Mouse (Mus musculus) activated CD4-positive, CD25-positive, alpha-beta regulatory T cell (primary cell): ENCODE data around the gene Gm2832. TPM values are rescaled to one million over a fixed set of nuclear protein-coding genes. Genes with fewer than 3 reads are reported as not detected.

ENCODE experiments used
- polyA plus RNA-seq, 2 experiments: library from polyadenylated mRNA; unstranded; fragments of 100-300 nt; shearing (Covaris generic); gene quantifications; one replicate each; pipeline ENCODE4 v1.2.1; 2017

Gene Gm2832
- polyA plus RNA-seq = not detected

GRCm38 (mm10) chr14:41278505-41278904 is at the start of gene Gm2832:
Gene Gm2832 (plus strand): TSS chr14:41278805.

Other genes starting within 250 kb of the Gm2832 start
- gene Dydc2, start 209.6 kb upstream of the Gm2832 start, polyA plus RNA-seq = under 1 TPM in 1 of 2 experiments, not detected in 1; 0.26 TPM
- not detected for gene Dydc1, start 205.9 kb upstream of the Gm2832 start, polyA plus RNA-seq
- under 1 TPM in 1 of 2 experiments, not detected in 1; 0.25 TPM for gene Mat1a, start 173.8 kb upstream of the Gm2832 start, polyA plus RNA-seq
- gene Sftpa1, start 147.0 kb upstream of the Gm2832 start, polyA plus RNA-seq = not detected
- gene Mbl1, start 127.3 kb upstream of the Gm2832 start, polyA plus RNA-seq = not detected
- gene Sftpd, start 93.7 kb upstream of the Gm2832 start, polyA plus RNA-seq = under 1 TPM in 1 of 2 experiments, not detected in 1; 0.25 TPM
- gene Gm5798, start 69.8 kb downstream of the Gm2832 start, polyA plus RNA-seq = under 1 TPM in 1 of 2 experiments, not detected in 1; 0.88 TPM
- not detected for gene Gm7945, start 107.6 kb downstream of the Gm2832 start, polyA plus RNA-seq
- gene Gm6482, start 129.5 kb downstream of the Gm2832 start, polyA plus RNA-seq = not detected
- not detected for gene Gm7954, start 174.7 kb downstream of the Gm2832 start, polyA plus RNA-seq
- gene Gm3486, start 210.7 kb downstream of the Gm2832 start, polyA plus RNA-seq = not detected